Mouse (Mus musculus) 416B (cell line): ENCODE data around the gene Slc25a1.
A peak's percentile ranks its signal among the peaks of the same experiment; 100 is the strongest.

Experiments
- DNase-seq: peaks from one replicate; pipeline ENCODE4 v3.0.0; 2011; ENCODE audit warnings: low read depth

The Slc25a1 gene

GRCm38 (mm10) chr16:17921325-17922162 is 6.5 kb downstream of the Slc25a1 start:
- peak; percentile 99 for DNase-seq

DNA sequence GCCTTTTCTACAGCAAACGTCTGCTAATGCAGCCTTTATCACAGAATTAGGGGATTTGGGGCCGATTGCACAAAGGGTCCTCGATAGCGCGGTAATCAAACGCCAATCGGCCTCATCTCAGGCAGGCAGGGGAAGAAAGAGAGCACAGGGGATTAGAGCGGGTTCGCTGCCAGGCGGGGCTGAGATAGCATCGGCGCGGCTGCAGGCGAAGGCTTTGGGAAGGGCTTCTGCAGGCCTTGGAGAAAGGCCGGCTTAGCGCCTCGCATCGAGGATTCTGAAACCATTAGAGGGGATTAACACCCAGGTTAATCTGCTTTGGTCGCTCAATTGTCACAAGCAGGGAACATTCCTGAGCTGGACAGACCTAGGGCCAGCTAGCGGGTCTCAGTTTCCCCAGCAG is 7.4 kb downstream of the Slc25a1 start:
- DNase-seq = no peak

DNA sequence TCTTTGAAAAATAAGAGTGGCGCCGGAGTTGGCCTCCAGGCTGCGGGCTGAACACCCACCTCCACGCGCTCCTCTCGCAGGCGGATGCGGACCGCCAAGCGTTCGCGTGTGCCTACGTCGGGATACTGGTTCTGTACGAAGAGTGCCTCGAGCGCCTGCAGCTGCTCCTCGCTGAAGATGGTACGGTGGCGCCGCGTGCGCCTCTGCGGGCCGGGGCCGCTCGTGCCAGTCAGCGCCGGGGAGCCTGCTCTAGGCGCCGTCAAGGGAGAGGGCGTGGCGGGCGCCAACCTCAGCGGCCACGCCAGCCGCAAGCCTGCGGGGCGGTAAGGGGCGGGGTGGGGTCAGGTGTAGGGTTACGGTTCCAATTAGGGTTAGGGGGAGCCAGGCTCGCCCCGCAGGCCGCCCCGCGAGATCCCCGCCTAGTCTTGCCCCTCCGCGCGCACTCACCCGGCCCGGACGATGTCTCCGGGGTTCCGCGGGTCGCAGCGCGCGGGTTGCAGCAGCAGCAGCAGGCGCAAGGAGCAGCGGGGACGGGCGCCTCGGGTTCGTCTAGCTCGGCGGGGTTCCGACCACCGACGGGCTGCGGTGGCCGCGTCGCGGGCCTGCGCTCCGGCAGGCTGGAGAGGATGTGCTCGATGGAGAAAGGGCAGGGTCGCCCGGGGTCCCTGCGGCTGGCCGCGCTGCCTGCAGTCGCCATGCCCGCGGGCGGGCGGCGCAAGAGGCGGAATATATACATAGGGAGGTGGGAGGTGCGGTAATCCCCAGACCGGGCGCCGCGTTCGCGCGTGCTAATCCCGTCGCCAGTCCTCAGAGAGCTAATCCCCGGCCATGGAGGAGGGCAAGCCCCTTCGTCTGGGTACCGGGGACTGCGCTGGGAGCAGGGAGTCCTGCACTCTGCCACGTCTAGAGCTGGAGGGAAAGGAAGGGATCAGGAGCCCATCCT is 13.4 kb downstream of the Slc25a1 start, which contains the start of gene Gsc2:
TSS of gene Gsc2 (minus strand) at position 753 of the 943 bp plus-strand sequence.
- no peak for DNase-seq

GRCm38 (mm10) chr16:17911052-17911595 is 16.9 kb downstream of the Slc25a1 start, which contains the start of gene Ess2:
Gene Ess2, minus strand, starts transcription at chr16:17911348.
- DNase-seq = peak; percentile 97

- DNase-seq = no peak
Measured at GRCm38 (mm10) chr16:17898462-17898861, 29.6 kb downstream of the Slc25a1 start, which contains the start of the genes Dgcr2 and Tssk2. Gene Dgcr2, minus strand, starts transcription at chr16:17898562. Gene Tssk2, plus strand, starts transcription at chr16:17898637.

- no peak for DNase-seq
Measured at GRCm38 (mm10) chr16:17896091-17896490, 31.9 kb downstream of the Slc25a1 start.

GRCm38 (mm10) chr16:17893923-17894322 is 34.1 kb downstream of the Slc25a1 start, which contains the start of gene Tssk1:
Gene Tssk1, plus strand, starts transcription at chr16:17894223.
- DNase-seq = no peak

DNA sequence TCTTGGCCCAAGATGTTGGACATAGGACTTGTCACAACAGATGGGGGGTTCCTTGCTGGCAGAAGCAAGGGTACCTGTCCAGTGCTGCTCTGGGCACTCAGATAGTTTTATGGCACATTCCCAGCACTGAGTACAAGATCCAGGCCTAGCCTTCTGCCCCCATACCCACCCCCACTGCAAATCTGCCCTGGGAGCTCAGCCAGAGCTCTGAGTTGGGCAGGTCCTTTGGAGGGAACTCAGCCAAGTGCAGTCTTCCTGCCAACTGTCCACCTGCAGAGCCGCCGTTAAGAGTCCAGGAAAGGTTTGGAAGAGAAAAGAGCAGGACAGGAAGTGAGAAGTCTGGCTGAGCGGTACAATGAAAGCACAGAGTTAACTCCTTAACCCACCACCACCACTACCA is 35.4 kb downstream of the Slc25a1 start:
- no peak for DNase-seq

DNA sequence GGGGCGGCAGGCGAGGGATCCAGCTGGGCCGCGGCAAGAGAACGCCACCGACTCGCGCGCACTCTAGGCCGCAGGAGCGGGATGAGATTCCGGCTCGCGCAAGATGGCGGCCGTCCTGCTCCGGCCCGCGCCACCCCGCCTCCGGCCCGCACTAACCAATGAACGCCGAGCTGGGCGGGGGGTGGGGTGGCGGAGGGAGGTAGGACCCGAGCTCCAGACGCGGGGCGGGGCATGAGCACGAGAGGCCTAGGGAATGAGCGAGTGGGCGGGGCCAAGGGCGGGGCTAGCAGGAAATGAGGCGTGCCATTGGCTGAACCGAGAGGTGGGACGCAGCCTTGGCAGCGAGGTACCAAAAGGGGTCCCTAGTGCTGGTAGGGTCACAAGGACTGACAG is 36.5 kb downstream of the Slc25a1 start, which contains the start of gene Gm20518:
TSS of gene Gm20518 (minus strand) at position 105 of the 393 bp plus-strand sequence.
- DNase-seq = peak; percentile 93

DNA sequence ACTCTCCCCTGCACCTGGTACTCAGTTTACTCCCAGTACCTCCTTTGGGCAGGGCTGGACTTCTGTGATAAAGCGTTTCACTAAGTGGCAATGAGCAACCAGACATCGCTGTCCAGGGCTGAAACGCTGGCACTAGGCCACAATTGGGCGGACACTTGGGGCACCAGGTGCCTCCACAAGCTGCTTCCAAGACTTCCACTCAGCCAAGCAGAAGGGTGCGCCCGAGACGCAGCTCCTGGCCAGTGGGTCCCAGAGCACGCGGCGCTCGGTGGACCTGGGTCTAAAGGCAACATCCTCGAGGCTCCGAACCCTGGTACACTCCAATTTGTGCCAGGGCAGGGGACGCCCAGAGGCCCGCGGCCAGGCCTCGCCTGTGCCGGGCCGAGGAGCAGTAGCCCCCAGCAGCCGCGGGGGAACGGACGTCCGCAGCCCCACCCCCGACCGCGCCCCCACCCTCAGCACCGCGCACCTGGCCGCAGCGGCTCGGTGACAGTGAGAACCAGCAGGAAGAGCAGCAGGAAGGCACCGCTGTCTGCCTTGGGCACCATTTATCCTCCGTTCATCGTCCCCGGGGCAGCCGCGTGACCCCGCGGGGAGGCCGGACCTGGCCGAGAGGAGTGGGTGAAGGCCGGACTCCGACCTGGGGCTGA is 37.0 kb downstream of the Slc25a1 start:
- peak; percentile 80 for DNase-seq

DNA sequence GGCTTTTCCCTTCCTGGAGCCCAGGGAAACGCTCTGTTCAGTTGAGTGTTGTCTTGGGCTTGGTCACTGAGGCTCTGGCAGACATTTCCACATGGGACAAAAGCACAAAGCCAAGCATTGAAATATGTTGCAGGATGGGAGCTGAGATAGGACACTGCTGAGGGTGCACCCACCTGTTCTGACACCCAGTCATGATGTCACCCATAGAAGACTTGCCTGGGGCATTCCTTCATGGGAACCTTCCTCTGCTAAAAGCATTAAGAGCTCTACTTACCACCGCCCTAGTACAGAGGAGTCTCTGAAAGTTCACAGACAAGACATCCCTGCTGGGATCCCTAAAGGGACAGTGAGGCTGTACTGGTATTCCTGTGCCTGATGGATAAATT is 37.7 kb downstream of the Slc25a1 start:
- DNase-seq = no peak

- no peak for DNase-seq
Measured at GRCm38 (mm10) chr16:17889689-17890341, 38.2 kb downstream of the Slc25a1 start.

GRCm38 (mm10) chr16:17884116-17884515 is 43.9 kb downstream of the Slc25a1 start:
- peak; percentile 36 for DNase-seq

DNA sequence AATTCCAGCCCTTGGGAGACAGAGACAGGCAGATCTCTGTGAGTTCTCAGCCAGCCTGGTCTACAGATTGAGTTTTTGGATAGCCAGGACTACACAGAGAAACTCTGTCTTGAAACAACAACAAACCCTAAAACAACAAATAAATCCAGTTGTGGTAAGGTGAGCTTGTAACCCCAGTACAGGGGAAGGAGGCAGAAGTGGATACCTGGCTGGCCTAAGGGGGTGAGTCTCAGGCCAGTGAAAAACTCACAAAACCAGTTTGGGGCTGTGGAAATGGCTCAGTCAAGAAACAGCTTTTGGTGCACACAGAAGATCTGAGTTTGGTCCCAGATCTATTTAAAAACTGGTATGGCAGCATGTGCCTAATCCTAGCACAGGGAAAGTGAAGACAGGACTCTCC is 45.8 kb downstream of the Slc25a1 start:
- DNase-seq = no peak

DNA sequence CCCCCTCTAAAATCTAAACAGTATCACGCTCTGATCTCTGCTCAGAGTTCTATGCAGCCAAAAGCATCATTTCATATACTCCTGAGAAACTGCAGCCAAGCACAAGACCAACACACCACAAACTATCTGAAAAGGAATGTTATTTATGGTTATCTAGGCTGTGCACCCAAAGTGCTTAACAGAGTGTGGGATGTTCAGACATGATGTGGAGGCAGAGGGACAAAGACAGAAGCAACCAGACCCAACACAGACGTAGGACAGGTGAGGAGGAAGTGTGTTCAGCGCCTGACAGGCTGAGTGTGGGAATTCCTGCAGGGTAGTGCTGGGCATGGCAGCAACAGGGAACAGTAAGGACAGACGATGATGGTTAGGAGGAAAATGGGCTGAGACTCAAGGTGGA is 48.4 kb downstream of the Slc25a1 start:
- no peak for DNase-seq

DNA sequence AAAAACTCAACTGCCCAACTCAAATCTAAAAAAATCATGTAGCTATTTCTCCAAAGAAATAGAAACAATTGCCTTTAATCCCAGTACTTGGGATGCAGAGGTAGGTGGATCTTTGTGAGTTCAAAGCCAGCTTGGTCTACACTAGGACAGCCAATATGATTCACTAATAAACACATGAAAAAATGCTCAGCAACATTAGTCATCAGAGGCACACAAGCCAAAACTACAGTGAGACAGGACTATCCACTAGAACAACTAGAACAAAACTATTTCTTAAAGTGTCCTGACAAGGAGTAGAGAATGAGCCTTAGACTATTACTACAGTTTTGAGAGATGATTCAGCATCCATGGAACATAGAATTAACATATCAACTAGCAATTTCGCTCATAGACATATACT is 51.9 kb downstream of the Slc25a1 start:
- peak; percentile 21 for DNase-seq
